Mouse (Mus musculus) cerebellum, adult 8-10 months (tissue): ENCODE results near the gene Creb5.
A peak's percentile ranks its signal among the peaks of the same experiment; 100 is the strongest.

Experiments used
- DNase-seq: peaks from one replicate; pipeline ENCODE4 v3.0.0; 2022

Creb5 gene

DNA sequence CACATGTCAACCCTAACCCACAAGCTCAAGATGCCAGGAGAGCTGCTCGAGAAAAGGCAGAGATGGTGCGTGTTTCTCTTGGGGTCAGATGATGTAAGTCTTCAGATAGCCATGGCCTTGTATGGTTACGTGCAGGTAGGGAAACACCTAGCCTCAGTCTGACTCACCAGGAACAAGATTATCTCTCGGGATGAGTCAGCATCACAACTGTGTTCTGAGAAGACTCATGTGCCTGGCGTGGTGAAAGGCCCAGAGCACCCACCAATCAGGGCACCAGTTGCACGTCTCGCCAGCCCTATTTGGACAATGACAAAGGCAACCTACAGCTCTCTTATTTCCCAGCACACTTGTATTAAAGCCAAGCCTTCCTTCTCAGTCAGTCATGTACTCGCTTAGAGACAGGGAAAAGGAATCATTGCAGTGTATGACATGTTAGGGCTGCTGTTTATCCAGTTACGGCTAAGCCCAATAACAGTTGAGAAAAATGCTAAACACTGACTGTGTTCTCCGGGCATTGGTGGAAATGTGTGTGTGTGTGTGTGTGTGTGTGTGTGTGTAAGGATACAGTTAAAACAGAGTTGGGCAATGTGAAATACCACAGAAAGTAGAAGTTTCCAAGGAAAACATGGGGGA is 210.9 kb downstream of the Creb5 start:
- DNase-seq: no peak

- no peak for DNase-seq
Measured at GRCm38 (mm10) chr6:53499621-53500295, 212.7 kb downstream of the Creb5 start.

- no peak for DNase-seq
Measured at GRCm38 (mm10) chr6:53501236-53501635, 214.2 kb downstream of the Creb5 start.

DNA sequence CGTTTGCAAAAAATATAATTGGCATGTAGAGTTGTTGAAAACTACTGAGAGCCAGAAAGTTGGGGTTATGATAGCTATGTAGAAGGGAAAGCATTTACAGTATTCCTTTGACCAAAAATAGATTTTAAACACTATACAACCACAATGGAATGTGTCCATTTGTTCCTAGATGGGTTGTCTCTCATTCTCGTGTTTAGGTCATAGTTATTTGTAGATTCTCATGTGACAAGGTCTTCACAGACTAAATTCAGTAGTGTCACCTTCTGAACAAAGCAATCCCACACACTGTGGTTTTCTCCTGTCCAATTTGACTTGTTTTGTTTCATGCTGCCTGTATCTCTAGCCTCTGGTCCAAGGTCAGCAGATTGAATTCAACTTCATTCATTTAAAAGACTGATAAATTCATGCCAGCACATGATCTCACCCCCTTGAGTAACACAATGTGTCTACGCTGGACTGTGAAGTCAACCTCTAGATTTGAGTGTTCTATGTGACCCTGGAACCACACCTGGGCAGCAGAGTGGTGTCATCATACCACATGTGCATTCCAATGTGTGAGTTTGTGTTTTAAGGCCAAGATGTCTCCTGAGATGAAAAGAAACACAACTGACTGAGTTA is 220.0 kb downstream of the Creb5 start:
- no peak for DNase-seq

DNA sequence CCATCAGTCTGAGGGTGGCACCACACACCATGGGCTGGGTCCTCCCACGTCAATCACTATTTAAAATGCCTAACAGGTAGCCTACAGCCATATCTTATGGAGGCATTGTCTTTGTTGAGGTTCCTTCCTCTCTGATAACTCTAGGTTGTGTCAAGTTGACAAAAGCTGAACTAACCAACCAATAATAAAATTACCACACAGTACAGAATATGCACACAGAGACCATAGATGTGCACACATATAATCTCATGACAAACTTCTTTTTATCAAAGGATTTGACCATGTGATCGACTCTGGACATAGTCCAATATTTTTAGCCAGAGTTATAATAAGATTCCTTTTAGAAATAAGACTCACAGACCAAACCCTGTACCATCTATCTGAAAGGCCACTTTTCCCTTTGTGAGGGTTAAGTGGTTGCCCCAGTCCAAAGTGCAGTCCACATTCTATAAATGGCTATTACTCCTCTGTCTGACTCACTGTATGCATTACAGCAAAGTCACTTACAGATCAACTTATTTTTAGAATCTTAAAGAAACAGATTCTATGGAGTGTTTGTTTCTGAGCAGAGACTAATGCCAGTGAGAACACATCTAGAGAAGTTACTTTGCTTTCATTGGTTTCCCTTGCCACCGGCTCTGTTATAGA is 221.9 kb downstream of the Creb5 start:
- DNase-seq: no peak

GRCm38 (mm10) chr6:53510005-53510404 is 222.9 kb downstream of the Creb5 start:
- DNase-seq: no peak

- DNase-seq: no peak
Measured at GRCm38 (mm10) chr6:53512226-53512625, 225.2 kb downstream of the Creb5 start.

DNA sequence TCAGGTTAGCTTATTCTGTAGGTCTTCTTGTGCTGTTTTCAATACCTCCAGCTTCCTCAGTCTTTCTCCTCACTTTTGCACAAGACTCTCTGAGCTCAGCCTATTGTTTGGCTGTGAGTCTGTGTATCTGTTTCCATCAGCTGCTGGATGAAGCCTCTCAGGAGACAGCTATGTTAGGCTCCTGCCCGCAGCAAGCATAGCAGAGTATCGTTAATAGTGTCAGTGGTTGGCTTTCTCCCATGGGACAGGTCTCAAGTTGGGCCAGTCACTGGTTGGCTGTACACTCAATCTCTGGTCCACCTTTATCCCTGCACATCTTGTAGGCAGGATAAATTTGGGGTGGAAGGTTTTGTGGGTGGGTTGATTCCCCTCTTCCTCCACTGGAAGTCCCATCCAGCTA is 226.3 kb downstream of the Creb5 start:
- DNase-seq: no peak

DNA sequence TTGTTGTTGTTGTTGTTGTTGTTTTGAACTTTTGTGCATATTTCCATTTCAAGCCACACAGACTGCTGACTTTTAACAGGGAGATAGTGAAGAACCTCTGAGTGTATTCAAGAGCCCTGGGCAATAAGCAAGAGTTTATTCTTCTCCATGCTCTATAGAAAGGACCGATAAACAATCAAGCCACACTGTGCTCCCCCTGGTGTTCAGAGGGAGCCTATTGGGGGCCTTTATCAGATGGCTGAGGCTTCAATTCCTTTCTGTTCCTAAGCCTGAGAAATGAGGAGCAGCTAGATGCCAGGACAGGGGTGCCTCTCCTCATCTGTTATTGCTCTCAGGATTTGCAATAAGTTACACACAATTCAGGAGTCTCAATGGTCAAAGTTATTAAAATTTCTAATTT is 227.8 kb downstream of the Creb5 start:
- no peak for DNase-seq

GRCm38 (mm10) chr6:53515611-53516010 is 228.5 kb downstream of the Creb5 start:
- no peak for DNase-seq

DNA sequence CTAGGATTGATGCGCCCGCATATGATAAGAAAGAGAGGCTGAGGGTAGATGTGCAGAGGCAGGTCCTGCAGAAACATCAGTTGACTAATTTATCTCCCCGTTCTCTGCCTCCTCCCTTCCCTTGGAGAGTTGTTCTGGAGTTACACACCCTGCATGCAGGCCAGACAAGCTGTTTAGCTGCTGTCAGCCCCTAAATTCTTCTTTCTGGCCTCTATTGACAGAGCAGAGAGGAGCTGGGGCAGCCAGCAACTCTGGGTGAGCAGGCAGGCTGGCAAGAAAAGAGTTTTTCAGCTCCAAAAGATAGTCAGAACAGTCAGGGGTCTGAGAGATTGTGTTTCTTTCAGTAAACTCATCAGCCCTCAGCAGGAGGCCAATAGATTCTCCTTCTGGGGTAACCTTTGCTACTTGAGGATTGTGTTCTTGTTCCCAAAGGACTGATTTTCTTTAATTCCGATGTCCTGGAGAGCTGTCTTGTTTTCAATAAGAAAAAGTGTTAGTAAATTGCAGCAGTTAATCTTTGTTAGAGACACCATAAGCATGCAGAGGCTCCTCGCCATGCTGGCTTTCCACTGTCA is 230.4 kb downstream of the Creb5 start:
- no peak for DNase-seq

- no peak for DNase-seq
Measured at GRCm38 (mm10) chr6:53523743-53524497, 236.8 kb downstream of the Creb5 start.

GRCm38 (mm10) chr6:53526460-53526859 is 239.4 kb downstream of the Creb5 start:
- DNase-seq: no peak

DNA sequence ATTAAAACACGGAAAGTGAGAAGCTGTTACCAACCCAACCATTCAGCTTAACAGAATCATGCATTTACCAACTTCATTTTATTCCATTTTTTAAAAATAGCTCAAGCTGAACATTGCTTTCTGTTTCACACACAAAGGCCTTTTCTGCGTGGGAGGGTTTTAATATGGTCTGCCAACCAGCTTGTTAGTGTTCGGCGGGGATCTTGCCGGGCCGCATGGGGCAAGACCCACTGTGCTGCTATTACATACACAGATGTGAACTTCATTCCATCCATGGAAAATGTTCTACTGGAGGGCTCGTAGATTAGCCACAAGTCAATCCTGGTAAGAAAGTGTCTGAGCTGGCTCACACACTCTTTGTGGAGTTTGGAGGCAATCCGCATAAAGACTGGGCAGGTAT is 243.7 kb downstream of the Creb5 start:
- DNase-seq: no peak

DNA sequence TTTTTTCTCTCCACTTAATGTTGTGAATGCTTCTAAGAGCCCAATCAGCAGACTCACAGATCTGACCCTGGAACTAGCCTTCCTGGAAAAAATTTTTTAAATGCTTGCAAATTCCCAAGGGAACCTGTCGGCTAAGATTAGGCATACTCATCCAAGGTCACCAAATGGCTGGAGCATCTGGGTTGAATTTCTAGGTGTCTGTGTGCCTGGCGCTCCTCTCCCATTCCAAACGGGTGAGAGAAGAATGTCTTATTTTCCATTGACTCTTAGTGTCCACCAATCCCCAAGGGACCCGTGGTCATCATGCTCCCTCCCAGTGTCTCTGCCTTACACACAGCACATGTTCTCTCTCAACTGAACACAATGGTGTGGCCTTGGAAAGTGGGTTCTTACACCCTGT is 244.4 kb downstream of the Creb5 start:
- DNase-seq: no peak

GRCm38 (mm10) chr6:53537530-53537929 is 250.5 kb downstream of the Creb5 start:
- DNase-seq: peak; percentile 78

GRCm38 (mm10) chr6:53541798-53542197 is 254.7 kb downstream of the Creb5 start:
- no peak for DNase-seq

GRCm38 (mm10) chr6:53545483-53545900 is 258.4 kb downstream of the Creb5 start:
- DNase-seq: no peak

DNA sequence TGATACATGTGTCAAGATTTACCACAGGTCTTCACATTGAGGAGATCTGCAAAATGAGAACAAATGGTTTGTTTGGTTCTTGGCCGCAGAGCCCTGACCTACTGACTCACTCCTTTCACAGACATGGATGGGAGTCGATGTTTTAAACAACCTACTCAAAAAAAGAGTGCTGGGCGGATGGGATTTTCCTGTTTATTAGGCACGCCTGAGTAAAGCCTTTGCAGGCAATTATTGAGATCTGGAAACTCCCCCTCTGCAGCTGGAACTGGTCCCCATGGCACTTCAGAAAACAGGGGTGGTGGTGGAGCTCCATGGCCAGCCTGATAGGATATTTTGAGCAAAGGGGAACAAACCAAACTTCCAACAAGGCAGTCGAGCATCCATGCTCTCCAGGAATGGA is 258.9 kb downstream of the Creb5 start:
- DNase-seq: no peak

DNA sequence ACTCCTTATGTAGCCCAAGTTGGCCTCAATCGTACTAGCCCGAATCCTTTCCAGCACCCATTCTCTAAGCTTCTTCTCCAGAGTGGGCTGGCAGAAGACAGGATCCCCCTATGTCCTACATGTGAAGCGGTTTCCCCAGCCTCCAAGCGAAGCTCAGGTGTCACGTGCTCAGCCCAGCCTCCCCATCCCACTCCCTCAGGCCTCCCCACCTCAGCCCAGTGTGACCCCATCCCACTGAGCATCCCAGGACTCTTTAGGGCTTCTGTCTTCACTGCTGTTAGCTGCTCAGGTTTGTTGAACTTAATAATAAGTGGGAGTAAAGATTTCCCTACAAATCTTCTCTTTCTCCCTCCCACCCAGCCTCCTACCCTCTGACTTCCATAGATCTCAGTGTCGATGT is 261.2 kb downstream of the Creb5 start:
- no peak for DNase-seq

DNA sequence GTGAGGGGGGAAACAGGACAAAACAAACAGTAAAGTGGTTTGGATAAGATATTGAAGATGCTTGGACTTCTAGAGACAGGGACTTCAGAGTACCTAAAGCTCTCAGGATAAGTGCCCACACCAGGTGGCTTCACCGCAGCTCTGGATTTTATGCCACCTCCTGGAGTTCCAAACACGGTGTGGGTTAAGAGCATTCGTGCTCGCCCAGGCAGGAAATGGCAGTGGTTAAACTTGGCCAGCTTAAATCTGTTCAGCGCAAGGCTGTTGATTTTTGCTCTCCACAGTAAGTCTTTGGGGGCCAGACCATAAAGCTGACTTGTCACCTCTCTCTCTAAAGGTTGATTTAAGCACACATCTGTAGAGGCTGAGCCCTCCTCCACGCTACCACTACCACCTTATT is 262.3 kb downstream of the Creb5 start:
- no peak for DNase-seq

DNA sequence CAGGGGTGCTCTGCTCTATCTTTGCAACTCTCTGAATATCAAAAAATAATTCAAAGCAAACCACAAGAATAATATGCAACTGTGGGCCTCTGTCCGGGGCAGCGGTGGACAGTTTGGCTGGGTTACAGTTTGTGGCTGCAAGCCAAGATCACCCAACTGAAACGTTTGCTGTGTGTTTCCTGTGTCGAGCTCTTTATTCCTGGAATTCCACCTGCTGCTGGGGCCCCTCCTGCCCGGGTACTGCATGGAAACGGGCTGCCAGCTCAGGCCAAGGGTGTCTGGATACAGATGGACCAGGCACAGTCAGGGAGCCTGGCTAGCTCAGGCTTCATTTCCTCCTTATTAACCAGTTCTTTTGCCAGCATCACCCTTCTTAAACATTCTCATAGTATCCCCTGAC is 269.0 kb downstream of the Creb5 start:
- DNase-seq: no peak

DNA sequence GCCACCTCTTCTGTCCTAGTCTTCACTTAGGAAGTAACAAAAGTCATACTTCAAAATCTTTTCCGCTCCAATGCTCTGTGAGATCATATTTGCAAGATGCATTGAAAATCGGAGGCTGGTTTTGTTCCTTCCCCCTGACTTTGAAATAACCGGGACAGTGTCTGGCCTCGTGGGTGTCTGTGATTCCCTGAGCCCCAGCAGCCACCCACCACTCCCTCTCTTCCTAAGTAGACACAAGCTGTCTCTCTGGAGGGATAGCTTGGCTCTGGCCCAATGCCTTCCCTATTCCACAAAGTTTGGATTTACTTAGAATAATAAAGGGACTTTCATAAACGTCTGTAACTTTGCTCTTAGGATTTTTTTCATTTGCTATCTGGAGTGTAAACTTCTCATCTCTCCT is 273.9 kb downstream of the Creb5 start:
- no peak for DNase-seq
